Mouse (Mus musculus): Measurements from ENCODE around the gene Opcml.

Gene Opcml

GRCm38 (mm10) chr9:27790725-27791638 lies at the start of gene Opcml:
Gene Opcml, plus strand, starts transcription at chr9:27790775.
- peak; percentile 45 to 64 for DNase-seq (ENCODE audit: low spot score in 2 of 2)

DNA sequence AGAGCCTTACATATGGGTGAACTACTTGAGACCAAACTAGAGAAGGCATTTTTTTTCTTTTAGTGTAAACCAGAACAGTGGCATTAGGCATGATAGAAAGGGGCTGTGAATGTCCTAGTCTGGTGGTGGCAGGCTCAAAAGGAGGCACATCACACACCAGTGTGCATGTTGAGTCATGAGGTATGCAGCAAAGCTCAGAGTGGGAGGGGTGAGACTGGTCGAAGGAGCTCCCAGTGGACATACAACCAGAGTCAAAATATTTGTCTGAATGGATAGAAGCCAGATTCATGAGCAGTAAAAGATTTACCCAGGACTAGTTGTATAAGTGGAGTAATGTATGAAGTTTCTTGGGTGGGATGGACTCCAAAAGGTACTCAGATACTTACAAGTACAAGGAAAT lies 31.9 kb upstream of the Opcml start:
- no peak for DNase-seq (ENCODE audit: low spot score in 2 of 2)

DNA sequence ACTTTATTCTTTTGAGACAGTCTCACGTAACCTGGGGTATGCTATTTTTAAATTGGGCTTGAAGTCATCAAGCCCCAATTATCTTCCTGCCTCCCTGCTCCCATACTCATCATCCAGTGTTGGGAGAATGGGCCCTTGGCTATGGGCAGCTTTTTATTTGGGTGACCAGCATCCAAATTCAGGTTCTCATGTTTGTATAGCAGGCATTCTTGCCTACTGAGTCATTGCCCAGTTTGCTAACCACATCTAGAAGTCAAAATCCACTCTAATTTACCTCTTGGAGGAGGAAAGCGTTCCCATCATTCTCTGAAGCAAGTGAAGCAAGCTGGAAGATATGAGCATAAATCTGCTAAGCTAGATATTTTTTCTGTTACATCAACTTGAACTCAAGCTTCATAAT lies 29.4 kb upstream of the Opcml start:
- DNase-seq (ENCODE audit: low spot score in 2 of 2): no peak

DNA sequence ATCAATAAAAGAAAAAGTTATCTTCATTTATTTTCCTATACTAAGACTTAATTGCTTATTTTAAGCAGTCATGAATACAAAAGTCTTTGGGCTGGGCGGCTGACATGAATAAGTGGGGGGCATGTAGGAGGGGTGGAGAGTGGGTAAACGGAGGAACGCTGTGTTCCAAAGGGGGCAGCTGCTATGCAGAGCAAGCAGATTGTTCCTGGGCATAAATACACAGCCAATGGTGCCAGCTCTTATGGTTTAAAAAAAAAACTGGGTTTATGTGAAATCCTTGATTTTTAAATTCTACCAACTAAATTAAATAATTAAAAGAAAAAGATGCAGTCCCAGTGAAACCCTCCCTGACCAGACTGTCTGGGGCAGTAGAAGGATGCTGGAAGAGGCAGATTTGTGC lies 24.1 kb upstream of the Opcml start:
- DNase-seq (ENCODE audit: low spot score in 2 of 2): no peak

DNA sequence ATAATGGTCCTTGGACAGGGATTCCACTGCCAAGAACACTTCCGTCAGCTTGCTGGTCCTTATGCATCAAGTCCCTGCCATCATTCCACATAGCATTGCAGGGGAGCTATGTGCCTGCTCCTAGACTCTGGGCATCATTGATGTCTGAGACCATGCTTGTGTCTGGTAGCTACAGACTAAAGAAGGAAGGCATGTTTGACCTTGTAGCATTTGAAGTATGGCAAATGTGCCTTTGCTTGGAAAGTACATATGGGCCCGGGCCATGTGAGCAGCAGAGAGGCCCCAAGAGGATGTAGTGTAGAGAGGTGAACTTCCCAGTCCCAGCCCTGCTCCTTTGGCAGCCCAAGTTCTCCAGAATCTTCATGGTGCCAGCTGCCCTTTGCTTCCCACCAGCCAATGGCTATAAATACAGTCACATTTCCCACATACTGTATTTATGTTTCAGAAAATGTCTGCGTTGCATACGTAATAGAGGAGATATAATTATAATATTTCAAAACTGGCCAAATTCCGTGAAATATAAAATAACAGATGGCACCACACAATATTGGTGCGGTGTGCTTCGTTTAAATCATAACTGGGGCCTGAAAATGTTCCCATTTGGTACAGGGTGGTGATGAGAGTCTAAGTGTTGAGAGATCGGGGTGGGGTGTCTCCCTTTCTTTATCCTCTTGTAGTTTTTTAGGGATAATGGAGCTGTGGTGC lies 23.2 kb upstream of the Opcml start:
- no peak for DNase-seq (ENCODE audit: low spot score in 2 of 2)

- DNase-seq (ENCODE audit: low spot score in 2 of 2): no peak
These were observed 21.8 kb upstream of the Opcml start for GRCm38 (mm10) chr9:27768788-27769187.

DNA sequence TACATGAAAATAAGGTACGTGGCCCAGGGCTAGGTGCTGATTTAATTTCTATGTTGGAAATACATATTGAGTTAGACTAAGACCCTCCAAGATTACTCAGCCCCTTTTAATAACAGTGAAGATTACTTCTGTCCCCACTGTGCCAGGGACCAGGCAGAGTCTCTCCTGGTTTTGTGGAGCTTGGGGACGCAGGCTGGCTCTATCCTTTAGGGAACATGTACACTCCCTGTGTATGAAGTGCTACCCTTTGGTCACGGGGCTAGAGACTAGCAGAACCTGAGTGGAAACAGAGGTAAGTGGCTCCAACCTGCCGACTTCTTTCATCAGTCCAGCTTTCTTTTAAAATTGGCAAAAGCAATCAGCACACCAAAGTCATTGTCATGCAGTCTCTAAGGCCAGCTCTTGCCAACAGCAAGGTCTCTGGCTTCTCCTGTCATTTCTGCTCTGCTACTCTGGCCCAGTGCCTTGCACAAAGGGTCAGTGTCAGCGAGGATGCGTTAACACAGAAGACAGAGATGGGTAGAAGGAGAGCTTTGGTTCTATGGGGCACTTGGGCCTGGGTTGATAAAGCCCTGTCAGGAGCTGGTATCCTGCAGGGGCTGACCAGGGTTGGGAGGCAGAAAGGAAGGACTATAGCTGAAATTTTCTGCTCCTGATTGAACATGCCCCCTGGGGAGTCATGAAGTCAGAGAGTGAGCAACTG lies 9.1 kb upstream of the Opcml start:
- DNase-seq (ENCODE audit: low spot score in 2 of 2): no peak

DNA sequence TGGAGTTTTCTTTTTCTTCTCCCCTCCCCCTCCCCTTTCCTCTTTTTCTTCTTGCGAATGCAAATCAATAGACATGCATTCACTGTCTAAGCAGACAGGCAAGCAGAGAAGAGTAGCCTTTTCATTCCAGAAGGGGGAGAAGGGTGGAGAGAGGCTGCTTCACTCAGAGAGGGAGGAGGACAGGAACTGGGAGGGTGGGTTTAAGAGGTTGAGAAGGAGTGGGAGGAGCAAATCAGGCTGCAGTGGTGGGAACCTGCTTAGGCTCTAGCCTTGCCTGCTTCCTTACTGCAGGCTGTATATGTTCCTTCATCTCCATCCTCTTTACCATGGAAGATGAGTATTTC lies 8.6 kb upstream of the Opcml start:
- no peak for DNase-seq (ENCODE audit: low spot score in 2 of 2)

GRCm38 (mm10) chr9:27791639-27791966 lies 1.0 kb downstream of the Opcml start:
- DNase-seq (ENCODE audit: low spot score in 2 of 2): no peak

GRCm38 (mm10) chr9:27792226-27792625 lies 1.7 kb downstream of the Opcml start:
- no peak for DNase-seq (ENCODE audit: low spot score in 2 of 2)

GRCm38 (mm10) chr9:27792994-27793393 lies 2.4 kb downstream of the Opcml start:
- no peak for DNase-seq (ENCODE audit: low spot score in 2 of 2)

DNA sequence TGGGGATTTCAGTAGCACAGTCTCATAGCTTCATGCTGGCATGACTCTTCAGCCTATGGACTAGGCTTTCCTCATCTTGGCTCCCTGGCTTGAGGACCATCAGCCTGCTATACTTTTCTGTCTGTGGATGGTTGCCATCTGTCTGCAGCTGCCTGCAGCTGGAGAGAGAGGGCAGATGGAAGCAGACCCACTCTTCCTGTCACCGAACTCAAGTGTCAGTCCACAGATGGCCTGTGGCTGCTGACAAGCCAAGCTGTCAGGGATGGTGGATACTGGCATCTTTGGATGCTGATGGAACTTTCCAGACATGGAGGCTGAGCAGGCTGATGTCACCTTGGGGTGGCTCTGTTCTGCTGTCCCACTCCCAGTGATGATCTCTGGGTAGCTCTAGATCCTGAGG lies 6.0 kb downstream of the Opcml start:
- DNase-seq (ENCODE audit: low spot score in 2 of 2): no peak

DNA sequence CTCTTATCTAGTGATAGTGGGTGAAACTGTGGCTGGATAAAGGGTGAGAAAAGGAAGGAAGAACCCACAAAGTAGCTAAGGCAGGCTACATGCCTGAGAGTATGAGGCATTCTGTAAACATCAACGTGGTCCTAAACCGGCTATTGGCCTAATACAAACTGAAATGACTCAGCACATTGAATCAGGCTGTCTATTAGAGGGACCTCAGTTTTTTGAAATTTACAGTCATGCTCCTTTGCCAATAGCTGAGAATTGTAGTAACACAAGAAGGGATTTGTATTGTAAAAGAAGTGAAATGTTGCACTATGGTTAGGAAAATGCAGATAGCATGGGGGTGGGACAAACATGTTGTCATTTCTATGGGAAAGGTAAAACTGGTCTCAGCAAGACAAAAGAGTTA lies 10.4 kb downstream of the Opcml start:
- no peak for DNase-seq (ENCODE audit: low spot score in 2 of 2)

DNA sequence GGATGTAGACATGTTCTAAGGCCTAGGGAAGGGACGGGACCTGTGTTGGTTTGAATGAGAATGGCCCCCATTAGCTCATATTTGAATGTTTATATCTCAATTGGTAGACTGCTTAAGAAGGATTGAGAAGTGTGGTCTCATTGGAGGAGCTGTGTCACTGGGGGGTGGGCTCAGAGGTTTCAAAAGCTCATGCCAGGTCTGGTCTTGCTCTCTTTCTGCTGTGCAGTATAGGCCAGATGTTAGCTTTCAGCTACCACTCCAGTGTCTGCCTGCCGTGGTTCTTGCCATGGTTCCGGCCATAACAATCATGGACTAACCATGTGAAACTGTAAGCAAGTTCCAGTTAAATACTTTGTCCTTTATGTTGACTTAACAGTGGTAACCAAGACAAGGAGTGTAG lies 11.2 kb downstream of the Opcml start:
- DNase-seq (ENCODE audit: low spot score in 2 of 2): no peak

GRCm38 (mm10) chr9:27802379-27802778 lies 11.8 kb downstream of the Opcml start:
- no peak for DNase-seq (ENCODE audit: low spot score in 2 of 2)

DNA sequence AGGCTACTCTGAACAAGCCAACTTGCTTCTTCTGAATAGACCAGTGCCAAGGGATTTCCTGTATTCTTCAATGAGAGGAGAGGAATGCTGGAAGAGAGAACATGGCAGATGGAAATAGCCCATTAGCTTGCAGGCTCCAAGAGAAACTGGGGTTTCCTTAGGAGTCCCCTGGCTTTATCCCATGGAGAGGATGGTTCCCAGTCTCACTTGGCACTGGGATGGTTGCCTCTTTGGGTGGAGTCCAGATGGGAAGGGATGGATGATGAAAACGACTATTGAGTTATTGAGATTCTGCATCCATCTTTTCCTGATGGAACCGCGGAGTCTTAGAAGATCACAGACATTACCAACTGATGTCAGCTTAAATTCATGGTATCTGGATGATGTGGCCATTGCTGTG lies 13.9 kb downstream of the Opcml start:
- no peak for DNase-seq (ENCODE audit: low spot score in 2 of 2)

GRCm38 (mm10) chr9:27809741-27810140 lies 19.2 kb downstream of the Opcml start:
- DNase-seq (ENCODE audit: low spot score in 2 of 2): no peak

DNA sequence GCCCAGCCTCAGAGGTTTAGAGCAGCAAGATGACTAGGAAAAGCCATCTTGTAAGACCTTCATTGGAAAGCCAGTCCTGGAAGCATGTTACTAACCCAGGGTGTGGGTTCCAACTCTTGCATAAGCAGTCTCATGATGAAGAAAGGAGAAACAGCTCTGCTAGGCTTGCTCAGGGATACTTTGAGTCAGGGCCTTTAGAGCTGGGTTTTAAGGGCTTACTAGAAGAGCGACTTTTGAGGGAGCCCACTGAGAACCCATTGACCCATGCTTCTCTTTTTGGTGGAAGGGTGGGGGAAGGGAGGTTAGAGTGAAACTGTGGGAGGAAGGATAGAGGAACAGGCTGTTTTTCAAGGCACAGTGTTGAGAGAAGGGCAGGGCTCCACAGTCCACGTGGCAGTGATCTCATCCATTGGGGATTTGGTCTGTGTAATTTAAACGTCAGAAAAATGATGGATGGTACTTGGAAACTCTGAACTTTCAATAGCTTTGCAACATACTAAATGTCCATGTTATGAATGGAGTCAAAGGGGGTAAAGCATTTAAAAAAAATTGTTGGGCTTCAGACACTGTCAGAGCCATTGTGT lies 22.7 kb downstream of the Opcml start:
- no peak for DNase-seq (ENCODE audit: low spot score in 2 of 2)

- DNase-seq (ENCODE audit: low spot score in 2 of 2): no peak
These were observed 23.6 kb downstream of the Opcml start for GRCm38 (mm10) chr9:27814161-27814560.

GRCm38 (mm10) chr9:27821197-27821596 lies 30.6 kb downstream of the Opcml start:
- no peak for DNase-seq (ENCODE audit: low spot score in 2 of 2)

- no peak for DNase-seq (ENCODE audit: low spot score in 2 of 2)
These were observed 32.1 kb downstream of the Opcml start for GRCm38 (mm10) chr9:27822681-27823080.

- no peak for DNase-seq (ENCODE audit: low spot score in 2 of 2)
These were observed 33.8 kb downstream of the Opcml start for GRCm38 (mm10) chr9:27824424-27824823.
